Mouse (Mus musculus) CH12.LX (cell line): ENCODE measurements around the gene Ubl5. TPM values are rescaled to one million over a fixed set of nuclear protein-coding genes. Genes with fewer than 3 reads are reported as not detected.

Experiments
- DNase-seq: peaks from one replicate; pipeline ENCODE4 v3.0.0-alpha.2; 2013; ENCODE audit errors: extremely low read depth
- H3K27ac ChIP-seq: 2 replicates; pipeline ENCODE4 v1.5.1; 2012; ENCODE audit warnings: low read depth, mild to moderate bottlenecking, control low read depth, moderate library complexity; ENCODE audit not compliant: insufficient read depth
- H3K27me3 ChIP-seq: replicated peaks from 2 replicates; pipeline ENCODE3; 2012; ENCODE audit warnings: inconsistent platforms
- H3K36me3 ChIP-seq, 2 experiments: replicated peaks in 1 of 2; 2 replicates each; pipeline versions ENCODE3 to v1.6.1; 2012; ENCODE audit warnings: inconsistent platforms in 1 of 2, low read length in 1 of 2, mild to moderate bottlenecking in 1 of 2, mixed read lengths in 1 of 2, moderate library complexity in 1 of 2; ENCODE audit not compliant: control insufficient read depth in 1 of 2, insufficient read depth in 1 of 2
- H3K4me1 ChIP-seq, 2 experiments: 2 replicates each; pipeline ENCODE4 v1.6.1; 2012; ENCODE audit warnings: inconsistent platforms in 1 of 2, moderate library complexity in 1 of 2; ENCODE audit not compliant: insufficient read depth in 2 of 2, control insufficient read depth in 1 of 2
- H3K4me2 ChIP-seq: 2 replicates; pipeline ENCODE4 v1.6.1; 2012; ENCODE audit warnings: low read depth, mild to moderate bottlenecking, control low read depth; ENCODE audit not compliant: poor library complexity, insufficient read depth, severe bottlenecking
- H3K4me3 ChIP-seq, 3 experiments: fragments of 150-350 bp in 1 of 3; sonication (generic) in 1 of 3; replicated peaks in 1 of 3; 2 replicates each; pipeline versions ENCODE3 to v1.5.1; 2011 to 2012; ENCODE audit warnings: low read depth in 2 of 3, low read length in 2 of 3, mild to moderate bottlenecking in 2 of 3, moderate library complexity in 2 of 3, control low read depth in 1 of 3, improper control_type of control experiment in 1 of 3, inconsistent platforms in 1 of 3, mixed read lengths in 1 of 3; ENCODE audit not compliant: poor library complexity in 1 of 3
- H3K79me2 ChIP-seq: replicated peaks from 2 replicates; pipeline ENCODE4 v1.6.1; 2012; ENCODE audit warnings: mild to moderate bottlenecking, moderate library complexity; ENCODE audit not compliant: control insufficient read depth, poor library complexity, insufficient read depth, severe bottlenecking; ENCODE audit errors: extremely low read depth
- H3K9ac ChIP-seq: 2 replicates; pipeline ENCODE4 v1.6.1; 2012; ENCODE audit warnings: low read depth, mild to moderate bottlenecking, control low read depth, moderate library complexity; ENCODE audit not compliant: insufficient read depth
- H3K9me3 ChIP-seq: replicated peaks from 2 replicates; pipeline ENCODE3; 2012; ENCODE audit warnings: low read length, inconsistent platforms, mixed read lengths
- IRF4 ChIP-seq: IDR thresholded peaks from 2 replicates; pipeline ENCODE4 v1.6.1; 2014; ENCODE audit warnings: low read depth, mild to moderate bottlenecking, inconsistent platforms, low read length, improper control_type of control experiment
- JUN ChIP-seq: IDR thresholded peaks from 2 replicates; pipeline ENCODE4 v1.6.1; 2011; ENCODE audit warnings: low read depth, mild to moderate bottlenecking, low read length, improper control_type of control experiment, moderate library complexity; ENCODE audit not compliant: insufficient read depth
- JUND ChIP-seq: conservative IDR thresholded peaks from 2 replicates; pipeline ENCODE4 v1.6.1; 2011; ENCODE audit warnings: low read depth, low read length, improper control_type of control experiment
- MAZ ChIP-seq: IDR thresholded peaks from 2 replicates; pipeline ENCODE4 v1.6.1; 2012; ENCODE audit warnings: low read depth, mild to moderate bottlenecking, inconsistent platforms, low read length, improper control_type of control experiment, moderate library complexity
- NELFE ChIP-seq: IDR thresholded peaks from 2 replicates; pipeline ENCODE4 v1.6.1; 2011; ENCODE audit warnings: low read depth, low read length, improper control_type of control experiment
- POLR2A ChIP-seq: IDR thresholded peaks from 2 replicates; pipeline ENCODE4 v1.6.1; 2011; ENCODE audit warnings: low read depth, mild to moderate bottlenecking, improper control_type of control experiment, low read length
- POLR2AphosphoS2 ChIP-seq: IDR thresholded peaks from 2 replicates; pipeline ENCODE4 v1.6.1; 2011; ENCODE audit warnings: low read depth, low read length, improper control_type of control experiment
- RAD21 ChIP-seq: IDR thresholded peaks from 2 replicates; pipeline ENCODE4 v1.6.1; 2011; ENCODE audit warnings: low read depth, mild to moderate bottlenecking, low read length, improper control_type of control experiment, moderate library complexity
- ZMIZ1 ChIP-seq: IDR thresholded peaks from 2 replicates; pipeline ENCODE4 v1.6.1; 2012; ENCODE audit warnings: low read depth, mild to moderate bottlenecking, inconsistent platforms, low read length, improper control_type of control experiment
- ZNF384 ChIP-seq: IDR thresholded peaks from 2 replicates; pipeline ENCODE4 v1.6.1; 2012; ENCODE audit warnings: low read depth, low read length, improper control_type of control experiment, inconsistent platforms
- dilution Hi-C: fragments of 300-500 bp; cut with MboI; formaldehyde crosslinking; loops from 2 replicates; pipeline ENCODE4 v1.14.3; 2020; ENCODE audit warnings: low sequenced_read_pairs; ENCODE audit not compliant: extremely low pct_unique_long_range_greater_than_20kb, extremely low pct_ligation_motif_present
- in situ Hi-C: fragments of 300-500 bp; cut with MboI; formaldehyde crosslinking; loops from 3 replicates; pipeline ENCODE4 v1.14.3; 2019; ENCODE audit warnings: low sequenced_read_pairs, low pct_ligation_motif_present, low pct_unique_long_range_greater_than_20kb, mixed read lengths
- polyA plus RNA-seq: library from polyadenylated mRNA; unstranded; fragments of >175 nt; gene quantifications from 2 replicates; pipeline ENCODE4 v1.2.1, GENCODE M21; 2012; ENCODE audit warnings: low read depth; ENCODE audit not compliant: insufficient read length
- total RNA-seq, 2 experiments: library from RNA; depleted of rRNA; stranded (reverse); fragments of 300-350 nt in 1 of 2; fragments of >200 nt in 1 of 2; gene quantifications; 2 replicates each; pipeline ENCODE4 v1.2.3; 2012 to 2014

The Ubl5 gene
- total and polyA plus RNA-seq, 3 experiments = 155 to 328 (median 291) TPM

GRCm38 (mm10) chr9:20664366-20664765, 21.7 kb downstream of the Ubl5 start:
- Histone ChIP-seq H3K9ac (no peak overlapping the region), H3K27ac (no peak overlapping the region), H3K36me3 (peaks cover 46 to 71% of the 10 kb centered on the region in 2 experiments), H3K4me3 (no peak overlapping the region), H3K4me2 (no peak overlapping the region)
- dilution Hi-C loops = no loop called here
- no peak for TF ChIP-seq IRF4
- no peak for TF ChIP-seq MAZ
- no peak for TF ChIP-seq JUND
- no peak for TF ChIP-seq RAD21
- no peak for TF ChIP-seq JUN
- TF ChIP-seq ZNF384 = no peak
- TF ChIP-seq, all 38 proteins: peak for 0
- Histone ChIP-seq H3K9me3 (no peaks in the 10 kb centered on the region), H3K4me1 (no peaks in the 10 kb centered on the region), H3K27me3 (no peaks in the 10 kb centered on the region), H3K79me2 (0 out of 2 replicates have a peak, but pooled peaks cover 6% of the 10 kb centered on the region)
- DNase-seq = no peak
- in situ Hi-C loops = no loop called here

GRCm38 (mm10) chr9:20664982-20665637, 22.4 kb downstream of the Ubl5 start:
- in situ Hi-C loops = no loop called here
- TF ChIP-seq ZMIZ1 (no peak), POLR2AphosphoS2 (0 out of 2 replicates have a peak, but pooled peaks have one; percentile 3)
- H3K27me3 ChIP-seq = no peaks in the 10 kb centered on the region
- H3K4me3 ChIP-seq = no peak overlapping the region
- H3K36me3 ChIP-seq = peaks cover 42 to 63% of the 10 kb centered on the region in 2 experiments
- no peak overlapping the region for H3K4me2 ChIP-seq
- no peaks in the 10 kb centered on the region for H3K79me2 ChIP-seq
- H3K27ac ChIP-seq = no peak overlapping the region
- no peak overlapping the region for H3K9ac ChIP-seq
- dilution Hi-C loops = no loop called here
- no peaks in the 10 kb centered on the region for H3K9me3 ChIP-seq
- no peak for DNase-seq
- H3K4me1 ChIP-seq = no peaks in the 10 kb centered on the region

GRCm38 (mm10) chr9:20665925-20666324, 23.2 kb downstream of the Ubl5 start:
- Histone ChIP-seq H3K4me1 (no peaks in the 10 kb centered on the region), H3K9ac (no peak overlapping the region), H3K4me2 (no peak overlapping the region), H3K4me3 (no peak overlapping the region), H3K79me2 (no peaks in the 10 kb centered on the region), H3K27me3 (no peaks in the 10 kb centered on the region), H3K9me3 (no peaks in the 10 kb centered on the region), H3K36me3 (peaks cover 34 to 55% of the 10 kb centered on the region in 2 experiments), H3K27ac (no peak overlapping the region)
- DNase-seq = no peak
- in situ Hi-C loops = no loop called here
- dilution Hi-C loops = no loop called here
- TF ChIP-seq POLR2A = 0 out of 2 replicates have a peak, but pooled peaks have one; percentile 24
- TF ChIP-seq NELFE = no peak
